ENCODE assay signal across 21 mouse cellular contexts in genomic region chr2:102302532-102302931, GRCm38 (mm10).
A peak's percentile ranks its signal among the peaks of the same experiment; 100 is the strongest.
DNase-seq lines count a peak whose midpoint lies in the region; ATAC-seq and TF ChIP-seq lines count a peak whose summit lies in the region.
"Had no signal": no experiment of that assay in that cellular context is flagged by ENCODE, and none has a peak within 500 bp of the region (broad histone marks: within the 10 kb centered on the region; RNA-seq: fewer than 3 reads in every experiment).

No protein-coding gene starts in this region.

- ATAC-seq in forebrain, postnatal 0 days, result peak; percentile 80
- ATAC-seq in forebrain, embryonic 14.5 days, result no peak
- ATAC-seq in heart, embryonic 12.5 days (ENCODE audit: insufficient number of reproducible peaks, low FRiP score), result no peak
- ATAC-seq: activated CD4-positive, CD25-positive, alpha-beta regulatory T cell, adult 4 months; hindbrain, embryonic 16.5 days; inflammation-experienced regulatory T-cells, adult 6 months; Patski had no signal

- no peak for DNase-seq in forebrain, postnatal 0 days
- DNase-seq in forebrain, embryonic 14.5 days (ENCODE audit: low spot score), result no peak
- DNase-seq in heart, adult 8-10 months (ENCODE audit: low spot score), result no peak
- peak; percentile 31 for DNase-seq in right cerebral cortex, adult 18-20 months
- DNase-seq in right cerebral cortex, postnatal 14 days, result no peak
- no peak for DNase-seq in adipocyte (ENCODE audit: low spot score)
- DNase-seq: adrenal gland, adult 2 months; adrenal gland, postnatal 25 days; cerebellum, adult 2 months; cerebellum, postnatal 10 days; embryo, embryonic 11 days; kidney, adult 11 months had no signal

- no peak overlapping the region for H3K4me3 ChIP-seq in forebrain, postnatal 0 days (ENCODE audit: low read depth, low read length)
- no peak overlapping the region for H3K4me3 ChIP-seq in forebrain, embryonic 14.5 days (ENCODE audit: low read depth, low read length)
- H3K4me3 ChIP-seq in heart, embryonic 12.5 days, result no peak overlapping the region
- H3K4me3 ChIP-seq: embryonic facial prominence, embryonic 12.5 days; forebrain, embryonic 12.5 days; hindbrain, embryonic 12.5 days had no signal

- H3K9me3 ChIP-seq in forebrain, postnatal 0 days (ENCODE audit: low read length), result no peaks in the 10 kb centered on the region
- no peaks in the 10 kb centered on the region for H3K9me3 ChIP-seq in forebrain, embryonic 14.5 days (replicated peaks; ENCODE audit: control insufficient read depth, low read length)
- no peaks in the 10 kb centered on the region for H3K9me3 ChIP-seq in heart, embryonic 12.5 days (replicated peaks)
- H3K9me3 ChIP-seq: embryonic facial prominence, embryonic 12.5 days; forebrain, embryonic 12.5 days; hindbrain, embryonic 12.5 days had no signal

- H3K4me2 ChIP-seq in forebrain, postnatal 0 days (ENCODE audit: low read depth), result no peak overlapping the region
- no peak overlapping the region for H3K4me2 ChIP-seq in forebrain, embryonic 14.5 days (ENCODE audit: low read length)
- no peak overlapping the region for H3K4me2 ChIP-seq in heart, embryonic 12.5 days
- H3K4me2 ChIP-seq: embryonic facial prominence, embryonic 12.5 days; forebrain, embryonic 12.5 days; heart, embryonic 11.5 days; hindbrain, embryonic 12.5 days had no signal

- no peak overlapping the region for H3K27ac ChIP-seq in forebrain, postnatal 0 days (ENCODE audit: low read depth, low read length)
- no peak overlapping the region for H3K27ac ChIP-seq in forebrain, embryonic 14.5 days (ENCODE audit: low read depth, low read length)
- 0 out of 2 replicates have a peak overlapping the region, but pooled peaks have one; percentile 75 for H3K27ac ChIP-seq in heart, embryonic 12.5 days (ENCODE audit: poor library complexity, severe bottlenecking)
- H3K27ac ChIP-seq: embryonic facial prominence, embryonic 12.5 days; forebrain, embryonic 12.5 days; hindbrain, embryonic 12.5 days had no signal

- no peak overlapping the region for H3K9ac ChIP-seq in forebrain, postnatal 0 days
- no peak overlapping the region for H3K9ac ChIP-seq in forebrain, embryonic 14.5 days (ENCODE audit: low read length)
- H3K9ac ChIP-seq in heart, embryonic 12.5 days, result no peak overlapping the region
- H3K9ac ChIP-seq: embryonic facial prominence, embryonic 12.5 days; forebrain, embryonic 12.5 days; hindbrain, embryonic 12.5 days had no signal

- no peaks in the 10 kb centered on the region for H3K27me3 ChIP-seq in forebrain, postnatal 0 days (ENCODE audit: insufficient read depth, low read length)
- H3K27me3 ChIP-seq in forebrain, embryonic 14.5 days (replicated peaks; ENCODE audit: control insufficient read depth, insufficient read depth, low read length), result no peaks in the 10 kb centered on the region
- no peaks in the 10 kb centered on the region for H3K27me3 ChIP-seq in heart, embryonic 12.5 days (replicated peaks)
- H3K27me3 ChIP-seq: embryonic facial prominence, embryonic 12.5 days; forebrain, embryonic 12.5 days; hindbrain, embryonic 12.5 days; Patski had no signal

- peaks cover 12% of the 10 kb centered on the region; the same call in 1 of the 2 replicates for H3K36me3 ChIP-seq in forebrain, postnatal 0 days (ENCODE audit: insufficient read depth)
- peaks cover 11% of the 10 kb centered on the region for H3K36me3 ChIP-seq in forebrain, embryonic 14.5 days (ENCODE audit: control insufficient read depth, insufficient read depth, low read length)
- H3K36me3 ChIP-seq in heart, embryonic 12.5 days, result peaks cover 9% of the 10 kb centered on the region
- H3K36me3 ChIP-seq: forebrain, embryonic 12.5 days had no signal

- H3K4me1 ChIP-seq in forebrain, postnatal 0 days (ENCODE audit: insufficient read depth), result no peaks in the 10 kb centered on the region
- no peaks in the 10 kb centered on the region for H3K4me1 ChIP-seq in forebrain, embryonic 14.5 days (ENCODE audit: control insufficient read depth, insufficient read depth, low read length)
- H3K4me1 ChIP-seq in heart, embryonic 12.5 days (replicated peaks), result peaks cover 36% of the 10 kb centered on the region
- H3K4me1 ChIP-seq: embryonic facial prominence, embryonic 12.5 days; forebrain, embryonic 12.5 days; hindbrain, embryonic 12.5 days had no signal

- 78% methylated on average over 1 of the region's 1 CpGs for WGBS in forebrain, postnatal 0 days
- WGBS in forebrain, embryonic 14.5 days, result 98% methylated on average over 1 of the region's 1 CpGs
- WGBS in heart, embryonic 12.5 days, result 89% methylated on average over 1 of the region's 1 CpGs

- no peak for TF ChIP-seq CTCF in forebrain, postnatal 0 days (IDR thresholded peaks at IDR 0.05; ENCODE audit: low read depth)
